Mouse (Mus musculus) thymus, adult 2 months (tissue): ENCODE results near the gene Meaf6.

Experiments used
- CTCF ChIP-seq: fragments of 200-500 bp; IDR thresholded peaks from 2 replicates; pipeline ENCODE4 v1.5.1; 2012; ENCODE audit warnings: mild to moderate bottlenecking, control low read depth, low read length, moderate library complexity, borderline replicate concordance; ENCODE audit not compliant: control insufficient read depth, poor library complexity, insufficient read depth; ENCODE audit errors: extremely low read depth
- POLR2A ChIP-seq: fragments of 200-500 bp; IDR thresholded peaks from 2 replicates; pipeline ENCODE4 v1.6.1; 2012; ENCODE audit warnings: mild to moderate bottlenecking, low read length, control low read depth, moderate library complexity; ENCODE audit not compliant: control insufficient read depth, poor library complexity, insufficient read depth; ENCODE audit errors: extremely low read depth

GRCm38 (mm10) chr4:125058033-125058432, 26.9 kb upstream of the Meaf6 start:
- no peak for TF ChIP-seq POLR2A
- TF ChIP-seq CTCF = no peak
